Mouse (Mus musculus) inflammation-experienced regulatory T-cells (primary cell): ENCODE data around the gene Nat8l. TPM values are rescaled to one million over a fixed set of nuclear protein-coding genes. Genes with fewer than 3 reads are reported as not detected.

Source experiments
- polyA plus RNA-seq, 2 experiments: library from polyadenylated mRNA; unstranded; fragments of 100-300 nt; shearing (Covaris generic); gene quantifications; one replicate each; pipeline ENCODE4 v1.2.1; 2017

The Nat8l gene
- polyA plus RNA-seq: under 1 TPM in 1 of 2 experiments, not detected in 1; 0.28 TPM

DNA sequence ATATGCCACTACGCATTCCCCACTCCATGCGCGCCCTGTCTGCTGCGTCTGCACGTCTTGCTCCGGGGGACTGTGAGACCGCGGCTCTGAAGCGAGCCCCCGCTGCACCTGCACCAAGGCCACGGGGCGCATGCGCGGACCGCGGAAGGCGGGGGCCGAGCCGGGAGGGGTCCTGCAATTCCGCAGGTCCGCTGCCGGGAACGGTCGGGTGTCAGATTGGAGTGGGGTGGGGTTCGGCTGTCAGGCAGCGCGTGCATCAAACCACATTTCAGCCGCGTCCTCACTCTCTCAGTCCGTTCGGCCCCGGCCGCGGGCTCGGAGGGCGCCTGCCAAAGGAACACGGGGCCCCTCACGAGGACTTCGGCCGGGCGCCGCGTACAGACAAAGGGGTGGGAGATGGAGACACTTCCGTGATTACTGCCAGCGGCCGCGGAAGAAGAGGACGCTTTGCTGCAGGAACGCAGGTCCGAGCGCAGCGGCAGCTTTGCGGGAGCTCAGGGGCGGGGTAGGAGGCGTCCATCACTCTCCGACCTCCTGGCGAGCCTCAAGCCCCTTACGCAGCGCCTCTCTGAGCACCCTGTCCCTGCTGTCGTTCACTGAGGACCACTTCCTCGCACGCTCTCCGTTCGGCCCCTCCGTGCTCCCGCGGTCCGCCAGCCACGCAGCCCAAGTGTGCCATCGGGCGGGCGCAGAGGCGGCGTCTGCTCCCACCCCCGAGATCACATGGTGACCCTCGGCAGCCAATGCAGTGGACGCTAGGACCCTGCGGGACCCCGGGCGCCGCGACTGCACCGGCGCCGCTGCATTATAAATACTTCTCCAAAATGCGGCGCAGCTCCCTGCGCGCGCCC, at the start of gene Nat8l:
Gene Nat8l, plus strand, starts transcription at position 142 of the 851 bp plus-strand sequence.

DNA sequence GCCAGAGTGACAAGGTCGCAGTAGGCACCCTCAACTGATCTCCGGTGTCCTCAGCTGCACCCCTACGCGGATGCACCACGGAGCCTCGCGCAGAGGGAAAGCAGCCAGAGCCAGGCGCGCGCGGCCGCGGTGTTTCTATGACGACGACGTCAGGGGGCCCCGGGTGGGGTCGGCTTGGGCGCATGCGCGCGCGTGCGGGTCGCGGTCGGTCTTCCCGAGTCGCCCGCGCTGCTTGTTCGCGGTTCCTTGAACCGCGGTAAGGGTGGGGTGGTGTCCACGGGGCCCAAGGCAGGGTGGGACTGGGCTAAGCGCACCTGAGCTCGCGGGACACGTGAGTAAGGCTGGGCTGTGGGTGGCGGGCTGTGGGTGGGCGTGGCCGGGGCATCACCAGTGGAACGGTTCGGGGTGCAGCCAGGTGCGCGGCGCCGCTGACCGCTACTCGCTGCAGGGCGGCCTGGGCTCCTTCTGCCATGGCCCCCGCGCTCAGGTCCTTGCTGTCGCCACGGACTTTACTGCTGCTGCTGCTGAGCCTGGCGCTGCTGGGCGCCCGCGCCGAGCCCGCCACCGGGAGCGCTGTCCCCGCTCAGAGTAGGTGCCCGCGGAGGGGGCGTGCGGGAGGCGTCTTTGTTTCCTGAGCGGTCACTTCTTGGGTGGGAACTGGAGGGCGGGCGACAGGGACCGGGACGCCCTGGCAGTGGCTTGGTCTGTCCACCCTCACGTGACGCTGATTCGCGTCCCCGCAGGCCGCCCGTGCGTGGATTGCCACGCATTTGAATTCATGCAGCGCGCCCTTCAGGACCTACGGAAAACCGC, 12.3 kb upstream of the Nat8l start, which contains the start of gene Gm1673:
Gene Gm1673, plus strand, starts transcription at position 125 of the 813 bp plus-strand sequence.

Other genes starting within 250 kb of the Nat8l start
- gene Letm1, start 213.2 kb upstream of the Nat8l start, polyA plus RNA-seq: 100 to 1,000 TPM in 1 of 2 experiments, 10 to 100 TPM in 1; 96.4 to 113 TPM
- 10 to 100 TPM; 23.5 to 29.7 TPM for gene Nsd2, start 175.3 kb upstream of the Nat8l start, polyA plus RNA-seq
- gene Nelfa, start 59.6 kb upstream of the Nat8l start, polyA plus RNA-seq: 10 to 100 TPM; 45.7 to 51.7 TPM
- gene Gm1673, start 12.6 kb upstream of the Nat8l start, polyA plus RNA-seq: not detected
- gene Poln, start 173.5 kb downstream of the Nat8l start, polyA plus RNA-seq: 1 to 10 TPM; 1.2 to 2.5 TPM
- gene Haus3, start 173.5 kb downstream of the Nat8l start, polyA plus RNA-seq: 10 to 100 TPM; 72.8 to 76.0 TPM
- 10 to 100 TPM; 57.2 to 84.6 TPM for gene Mxd4, start 191.7 kb downstream of the Nat8l start, polyA plus RNA-seq